ENCODE assay signal across 10 mouse cellular contexts in the genomic region with DNA sequence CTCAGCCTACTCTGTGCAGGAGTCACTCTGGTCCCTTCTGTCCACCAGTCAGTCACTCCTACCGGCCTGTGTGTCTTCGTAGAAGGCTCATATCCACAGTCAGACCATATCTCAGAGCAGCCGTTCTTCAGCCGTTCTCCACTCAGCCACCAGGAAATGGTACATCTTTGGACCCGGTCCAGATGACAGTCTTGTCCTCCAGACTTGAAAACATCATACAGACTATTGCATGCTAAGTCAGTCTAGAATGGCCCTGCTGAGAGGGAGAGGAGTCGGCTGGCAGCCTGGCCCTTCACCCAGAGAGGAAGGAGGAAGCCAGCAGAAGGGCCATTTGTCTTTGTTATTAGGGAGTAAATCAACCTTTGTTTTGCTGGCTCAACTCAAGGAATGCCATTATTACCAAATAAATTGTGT. TPM values are rescaled to one million over a fixed set of nuclear protein-coding genes. Genes with fewer than 3 reads are reported as not detected.
DNase-seq lines count a peak whose midpoint lies in the region; ATAC-seq lines count a peak whose summit lies in the region.
"Had no signal": no experiment of that assay in that cellular context is flagged by ENCODE, and none has a peak within 500 bp of the region (broad histone marks: within the 10 kb centered on the region; RNA-seq: fewer than 3 reads in every experiment).

No protein-coding gene starts in this region.

- no peak overlapping the region for H3K27ac ChIP-seq in kidney, embryonic 16.5 days (ENCODE audit: low read length)
- peak overlapping the region; percentile 83 for H3K27ac ChIP-seq in forebrain, embryonic 10.5 days
- H3K27ac ChIP-seq in limb, embryonic 12.5 days, result no peak overlapping the region

- H3K36me3 ChIP-seq in kidney, embryonic 16.5 days (ENCODE audit: insufficient read depth, low read length), result no peaks in the 10 kb centered on the region
- H3K36me3 ChIP-seq in forebrain, embryonic 10.5 days (replicated peaks), result no peaks in the 10 kb centered on the region
- H3K36me3 ChIP-seq in limb, embryonic 12.5 days, result no peaks in the 10 kb centered on the region

- WGBS in kidney, embryonic 16.5 days, result 7% methylated on average over 6 of the region's 6 CpGs
- WGBS in forebrain, embryonic 10.5 days, result 71% methylated on average over 6 of the region's 6 CpGs
- WGBS in limb, embryonic 12.5 days, result 22% methylated on average over 6 of the region's 6 CpGs

- H3K27me3 ChIP-seq in kidney, embryonic 16.5 days (ENCODE audit: insufficient read depth, low read length), result no peaks in the 10 kb centered on the region
- H3K27me3 ChIP-seq in forebrain, embryonic 10.5 days (ENCODE audit: poor library complexity, severe bottlenecking), result peaks cover 28% of the 10 kb centered on the region
- H3K27me3 ChIP-seq in limb, embryonic 12.5 days, result peaks cover 11% of the 10 kb centered on the region; the same call in 1 of the 2 replicates

- 0 out of 2 replicates have a peak overlapping the region, but pooled peaks have one; percentile 9 for H3K9ac ChIP-seq in kidney, embryonic 16.5 days (replicated peaks; ENCODE audit: low read length)
- no peak overlapping the region for H3K9ac ChIP-seq in limb, embryonic 12.5 days (replicated peaks)

- H3K4me2 ChIP-seq in kidney, embryonic 16.5 days (replicated peaks; ENCODE audit: low read depth, low read length), result peak overlapping the region; percentile 16; the same call in 1 of the 2 replicates
- H3K4me2 ChIP-seq in limb, embryonic 12.5 days, result peak overlapping the region; percentile 20

- H3K9me3 ChIP-seq in kidney, embryonic 16.5 days (ENCODE audit: low read length), result 0 out of 2 replicates have a peak, but pooled peaks cover 5% of the 10 kb centered on the region
- peaks cover 8% of the 10 kb centered on the region; the same call in 1 of the 2 replicates for H3K9me3 ChIP-seq in forebrain, embryonic 10.5 days
- H3K9me3 ChIP-seq in limb, embryonic 12.5 days, result peaks cover 7% of the 10 kb centered on the region; the same call in 1 of the 2 replicates

- peaks cover 41% of the 10 kb centered on the region for H3K4me1 ChIP-seq in kidney, embryonic 16.5 days (ENCODE audit: insufficient read depth, low read length)
- peaks cover 64% of the 10 kb centered on the region for H3K4me1 ChIP-seq in forebrain, embryonic 10.5 days
- peaks cover 41% of the 10 kb centered on the region for H3K4me1 ChIP-seq in limb, embryonic 12.5 days (replicated peaks)

- no peak overlapping the region for H3K4me3 ChIP-seq in kidney, embryonic 16.5 days (ENCODE audit: low read length)
- no peak overlapping the region for H3K4me3 ChIP-seq in forebrain, embryonic 10.5 days
- no peak overlapping the region for H3K4me3 ChIP-seq in limb, embryonic 12.5 days (replicated peaks)
- H3K4me3 ChIP-seq: megakaryocyte, embryonic 14.5 days had no signal

- peak; percentile 8 to 13 for DNase-seq in adrenal gland, postnatal 36 days
- no peak for DNase-seq in adrenal gland, adult 8-10 months
- DNase-seq in kidney, adult 9 months, result no peak
- DNase-seq in forebrain, embryonic 10.5 days (ENCODE audit: extremely low spot score, low spot score), result no peak
- DNase-seq in gastrocnemius, adult 18-20 months (ENCODE audit: low spot score), result no peak
- DNase-seq in spleen, postnatal 10 days (ENCODE audit: low spot score in 2 of 2), result no peak

- ATAC-seq in kidney, embryonic 16.5 days (ENCODE audit: low FRiP score, low TSS enrichment), result no peak
- ATAC-seq in limb, embryonic 12.5 days (ENCODE audit: insufficient number of reproducible peaks, insufficient read depth, low FRiP score, low TSS enrichment, low read depth), result no peak
- ATAC-seq: intestine, embryonic 16.5 days had no signal

RNA-seq across cellular contexts. Expression of gene Gas1, which starts 54.0 kb away (rescaled TPM):
- total RNA-seq in adrenal gland, postnatal 36 days (2021), result 10 to 100 TPM; 35.6 to 72.4 TPM
- total RNA-seq in adrenal gland, adult 8-10 months (2022), result 10 to 100 TPM; 32.3 to 57.9 (median 38.8) TPM
- 55.0 and 58.4 TPM in 2 replicates for polyA plus RNA-seq in kidney, embryonic 16.5 days (2015; fragmentation: Nextera tagmentation; extraction: Ambion mirVana)
- 72.6 and 72.7 TPM in 2 replicates for polyA plus RNA-seq in forebrain, embryonic 10.5 days (2016; fragmentation: Nextera tagmentation; extraction: Ambion mirVana)
- 318 and 346 TPM in 2 replicates for polyA plus RNA-seq in limb, embryonic 12.5 days (2016; fragmentation: Nextera tagmentation; extraction: Ambion mirVana)
- total RNA-seq in gastrocnemius, adult 18-20 months (2021), result 10 to 100 TPM; 10.5 to 12.5 TPM

Comparison
In these comparisons a context has a peak if more than half of its experiments do, and no peak if none do; other contexts are left out.
1. DNase-seq: peak in adrenal gland, postnatal 36 days (2 of 2); none in adrenal gland, adult 8-10 months (single experiment), kidney, adult 9 months (single experiment), forebrain, embryonic 10.5 days (single experiment), gastrocnemius, adult 18-20 months (single experiment) and spleen, postnatal 10 days (0 of 2).